Mouse (Mus musculus) cortical plate, adult 2 months (tissue): ENCODE measurements at regions not wholly inside any gene's neighbourhood (a gene's known extent, or its start where the extent isn't known, plus 50 kb on each side); places are given as distances from the start of the nearest gene placed in this dataset.

ENCODE experiments used
- CTCF ChIP-seq: fragments of 200-500 bp; IDR thresholded peaks from 2 replicates; pipeline ENCODE4 v1.5.1; 2011; ENCODE audit warnings: mild to moderate bottlenecking, control low read depth, low read length; ENCODE audit not compliant: insufficient read depth; ENCODE audit errors: extremely low read depth
- POLR2A ChIP-seq: fragments of 200-500 bp; IDR thresholded peaks from 2 replicates; pipeline ENCODE4 v1.6.1; 2011; ENCODE audit warnings: mild to moderate bottlenecking, low read length, control low read depth; ENCODE audit not compliant: insufficient read depth; ENCODE audit errors: extremely low read depth

- TF ChIP-seq CTCF: no peak
- no peak for TF ChIP-seq POLR2A
Observed at GRCm38 (mm10) chr3:70422669-70423068, 415.3 kb downstream of the Otol1 start.
